Mouse (Mus musculus) olfactory bulb, adult 2 months (tissue): Measurements from ENCODE around the gene Abat.
"Not testable (repeated sequence)": the region's sequence is repeated elsewhere in the genome, so short reads cannot be mapped to it uniquely, and the experiment has no call there.

ENCODE experiments used
- CTCF ChIP-seq: fragments of 200-500 bp; IDR thresholded peaks from 2 replicates; pipeline ENCODE4 v1.5.1; 2012; ENCODE audit warnings: low read depth, mild to moderate bottlenecking, low read length, moderate library complexity; ENCODE audit not compliant: insufficient read depth
- POLR2A ChIP-seq: fragments of 200-500 bp; IDR thresholded peaks from 2 replicates; pipeline ENCODE4 v1.6.1; 2012; ENCODE audit warnings: mild to moderate bottlenecking, low read depth, low read length, moderate library complexity; ENCODE audit not compliant: insufficient read depth

DNA sequence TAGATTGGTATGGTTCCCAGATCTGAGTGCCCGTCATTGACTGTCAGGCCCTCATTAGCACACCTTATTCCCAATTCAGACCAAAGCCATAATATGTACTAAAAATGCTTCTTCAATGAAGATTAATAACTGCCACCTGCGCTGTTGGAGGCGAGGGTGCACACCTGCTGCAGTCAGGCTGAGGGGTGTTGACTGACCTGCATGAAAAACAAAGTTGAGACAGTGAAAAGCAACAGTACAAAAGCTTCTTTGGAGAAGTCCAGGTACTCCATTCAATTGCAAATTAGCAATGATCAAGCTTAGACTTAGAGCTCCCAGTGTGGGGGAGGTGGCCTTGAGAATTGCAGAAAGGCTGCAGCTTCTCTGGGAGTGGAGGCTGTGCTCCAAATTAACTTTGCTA, 42.1 kb downstream of the Abat start:
- not testable (repeated sequence) for TF ChIP-seq CTCF, POLR2A
